Mouse (Mus musculus): ENCODE measurements around the gene Vapb. TPM values are rescaled to one million over a fixed set of nuclear protein-coding genes. Genes with fewer than 3 reads are reported as not detected.

The Vapb gene
- total RNA-seq (2012; rRNA removed) (29.1 and 29.5 TPM in 2 replicates), polyA plus RNA-seq (2012; ENCODE audit: insufficient read depth in 1 of 2, insufficient read length in 2 of 2, low read depth in 1 of 2, low replicate concordance in 2 of 2, missing spikeins in 1 of 2) (100 to 1,000 TPM in 1 of 2 experiments, 10 to 100 TPM in 1; 46.5 to 483 TPM)

- Histone ChIP-seq H3K9me3 (replicated peaks; ENCODE audit: insufficient read depth, low read length) (no peaks in the 10 kb centered on the region), H3K4me3 (ENCODE audit: control insufficient read depth in 1 of 2, insufficient read depth in 1 of 2, low read depth in 2 of 2, low read length in 2 of 2) (peak within 1 kb of the TSS; percentile 66 to 95), H3K79me2 (ENCODE audit: control insufficient read depth, insufficient read depth, low read length, poor library complexity) (peaks cover 46% of the 10 kb centered on the region), H3K36me3 (ENCODE audit: control insufficient read depth in 1 of 2, insufficient read depth in 2 of 2, low read length in 2 of 2) (peaks cover 2 to 9% of the 10 kb centered on the region in 2 experiments; a peak in 3 of 4 replicates), H3K27me3 (ENCODE audit: control insufficient read depth in 1 of 2, insufficient read depth in 2 of 2, low read length in 2 of 2) (no peaks in the 10 kb centered on the region), H3K9ac (ENCODE audit: control insufficient read depth, low read depth, low read length, poor library complexity, severe bottlenecking) (peak within 1 kb of the TSS; percentile 89), H3K27ac (ENCODE audit: control insufficient read depth, low read depth, low read length) (peak within 1 kb of the TSS; percentile 13; the same call in 1 of the 2 replicates), H3K4me1 (ENCODE audit: control insufficient read depth in 1 of 2, insufficient read depth in 2 of 2, low read length in 2 of 2) (peaks cover 2 to 19% of the 10 kb centered on the region in 2 experiments)
- peak; percentile 97 for DNase-seq (ENCODE audit: low read depth, low spot score)
- TF ChIP-seq ELF1 (IDR thresholded peaks at IDR 0.05; ENCODE audit: low read depth, low read length) (peak; percentile 73), USF1 (IDR thresholded peaks at IDR 0.05; ENCODE audit: low read depth, low read length) (0 out of 2 replicates have a peak, but pooled peaks have one; percentile 4), POLR2A (IDR thresholded peaks at IDR 0.05; ENCODE audit: control insufficient read depth in 1 of 2, insufficient read depth in 1 of 2, low read depth in 1 of 2, low read length in 2 of 2, poor library complexity in 1 of 2) (peak; percentile 51 to 62; a peak in 2 of 4 replicates), HCFC1 (IDR thresholded peaks at IDR 0.05; ENCODE audit: low read depth, low read length) (peak; percentile 86), RAD21 (IDR thresholded peaks at IDR 0.05; ENCODE audit: low read depth, low read length) (no peak), ZC3H11A (IDR thresholded peaks at IDR 0.05; ENCODE audit: low read depth, low read length) (no peak), NRF1 (IDR thresholded peaks at IDR 0.05; ENCODE audit: insufficient read depth, low read depth, low read length, poor library complexity, severe bottlenecking) (peak; percentile 97), NELFE (IDR thresholded peaks at IDR 0.05; ENCODE audit: low read depth, low read length) (peak; percentile 60; the same call in 1 of the 2 replicates)
Observed at GRCm38 (mm10) chr2:173737222-173737989, at the start of gene Vapb. TSS of gene Vapb (plus strand) at chr2:173737511.

GRCm38 (mm10) chr2:173689835-173690234 is 47.5 kb upstream of the Vapb start:
- TF ChIP-seq POLR2AphosphoS2 (IDR thresholded peaks at IDR 0.05; ENCODE audit: low read length) (no peak), TBP (IDR thresholded peaks at IDR 0.05; ENCODE audit: low read depth, low read length) (no peak), MAFK (IDR thresholded peaks at IDR 0.05; ENCODE audit: borderline replicate concordance, low read depth, low read length) (no peak), MYC (IDR thresholded peaks at IDR 0.05; ENCODE audit: low read depth, low read length) (no peak), NRF1 (IDR thresholded peaks at IDR 0.05; ENCODE audit: insufficient read depth, low read depth, low read length, poor library complexity, severe bottlenecking) (no peak)
- H3K4me1 ChIP-seq (ENCODE audit: control insufficient read depth in 1 of 2, insufficient read depth in 2 of 2, low read length in 2 of 2): no peaks in the 10 kb centered on the region
- no peak overlapping the region for H3K9ac ChIP-seq (ENCODE audit: control insufficient read depth, low read depth, low read length, poor library complexity, severe bottlenecking)
- H3K4me3 ChIP-seq (ENCODE audit: control insufficient read depth in 1 of 2, insufficient read depth in 1 of 2, low read depth in 2 of 2, low read length in 2 of 2): no peak overlapping the region
- H3K79me2 ChIP-seq (ENCODE audit: control insufficient read depth, insufficient read depth, low read length, poor library complexity): no peaks in the 10 kb centered on the region
- no peak for DNase-seq (ENCODE audit: low read depth, low spot score)
- no peaks in the 10 kb centered on the region for H3K9me3 ChIP-seq (replicated peaks; ENCODE audit: insufficient read depth, low read length)
- H3K36me3 ChIP-seq (ENCODE audit: control insufficient read depth in 1 of 2, insufficient read depth in 2 of 2, low read length in 2 of 2): peaks cover 0 to 10% of the 10 kb centered on the region in 2 experiments; a peak in 2 of 4 replicates
- H3K27me3 ChIP-seq (ENCODE audit: control insufficient read depth in 1 of 2, insufficient read depth in 2 of 2, low read length in 2 of 2): no peaks in the 10 kb centered on the region
- no peak overlapping the region for H3K27ac ChIP-seq (ENCODE audit: control insufficient read depth, low read depth, low read length)

Measured in MEL (cell line).